In the genomic region with DNA sequence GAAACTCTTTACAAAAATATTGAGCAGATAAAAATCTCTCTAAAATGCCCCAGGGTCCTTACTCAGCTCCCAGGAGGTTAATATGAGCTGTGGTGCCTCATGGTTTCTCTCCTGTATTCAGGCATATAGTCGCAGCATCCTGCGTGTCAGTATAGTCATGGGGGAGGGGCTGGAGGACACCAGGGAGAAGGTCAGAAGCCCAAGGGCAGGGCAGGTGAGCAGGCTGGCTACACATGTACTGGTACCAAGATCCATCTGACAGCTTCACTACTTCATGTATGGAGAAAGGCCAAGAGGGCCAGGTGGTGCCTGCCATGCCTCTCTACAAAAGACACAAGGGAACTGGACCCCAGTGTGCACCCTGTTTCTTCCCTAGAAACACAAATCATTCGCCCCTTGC, we compare ENCODE assay signal across 21 mouse cellular contexts.
A peak's percentile ranks its signal among the peaks of the same experiment; 100 is the strongest.
DNase-seq lines count a peak whose midpoint lies in the region; ATAC-seq lines count a peak whose summit lies in the region.
"Had no signal": no experiment of that assay in that cellular context is flagged by ENCODE, and none has a peak within 500 bp of the region (broad histone marks: within the 10 kb centered on the region; RNA-seq: fewer than 3 reads in every experiment).

No protein-coding gene starts in this region.

- H3K4me3 ChIP-seq in forebrain, embryonic 14.5 days (ENCODE audit: low read depth, low read length): no peak overlapping the region
- H3K4me3 ChIP-seq in forebrain, embryonic 13.5 days: no peak overlapping the region
- H3K4me3 ChIP-seq in heart, embryonic 10.5 days: no peak overlapping the region
- peak overlapping the region; percentile 60 for H3K4me3 ChIP-seq in megakaryocyte, embryonic 14.5 days (replicated peaks)
- H3K4me3 ChIP-seq: embryonic facial prominence, embryonic 13.5 days; embryonic facial prominence, embryonic 15.5 days; erythroblast, embryonic 14.5 days; forebrain, embryonic 10.5 days had no signal

- H3K4me1 ChIP-seq in forebrain, embryonic 14.5 days (ENCODE audit: control insufficient read depth, insufficient read depth, low read length): no peaks in the 10 kb centered on the region
- peaks cover 5% of the 10 kb centered on the region; the same call in 1 of the 2 replicates for H3K4me1 ChIP-seq in forebrain, embryonic 13.5 days
- H3K4me1 ChIP-seq in heart, embryonic 10.5 days: no peaks in the 10 kb centered on the region
- H3K4me1 ChIP-seq in megakaryocyte, embryonic 14.5 days: no peaks in the 10 kb centered on the region
- H3K4me1 ChIP-seq: embryonic facial prominence, embryonic 13.5 days; embryonic facial prominence, embryonic 15.5 days had no signal

- 0 out of 2 replicates have a peak overlapping the region, but pooled peaks have one; percentile 9 for H3K27ac ChIP-seq in forebrain, embryonic 14.5 days (ENCODE audit: low read depth, low read length)
- H3K27ac ChIP-seq in forebrain, embryonic 13.5 days: no peak overlapping the region
- H3K27ac ChIP-seq in heart, embryonic 10.5 days: no peak overlapping the region
- H3K27ac ChIP-seq: embryonic facial prominence, embryonic 13.5 days; embryonic facial prominence, embryonic 15.5 days; forebrain, embryonic 10.5 days had no signal

- WGBS in forebrain, embryonic 14.5 days: 70% methylated on average over 3 of the region's 3 CpGs
- 70% methylated on average over 3 of the region's 3 CpGs for WGBS in forebrain, embryonic 13.5 days
- 74% methylated on average over 3 of the region's 3 CpGs for WGBS in heart, embryonic 10.5 days

- ATAC-seq in forebrain, embryonic 14.5 days: no peak
- no peak for ATAC-seq in forebrain, embryonic 13.5 days
- ATAC-seq in megakaryocyte, adult 5-6 weeks (ENCODE audit: poor library complexity, severe bottlenecking): no peak
- ATAC-seq: forebrain, embryonic 16.5 days had no signal

- H3K36me3 ChIP-seq in forebrain, embryonic 14.5 days (ENCODE audit: control insufficient read depth, insufficient read depth, low read length): no peaks in the 10 kb centered on the region
- H3K36me3 ChIP-seq in forebrain, embryonic 13.5 days (ENCODE audit: poor library complexity, severe bottlenecking): no peaks in the 10 kb centered on the region
- H3K36me3 ChIP-seq in heart, embryonic 10.5 days: no peaks in the 10 kb centered on the region
- H3K36me3 ChIP-seq in megakaryocyte, embryonic 14.5 days (replicated peaks; ENCODE audit: low read length): no peaks in the 10 kb centered on the region
- H3K36me3 ChIP-seq: embryonic facial prominence, embryonic 13.5 days; embryonic facial prominence, embryonic 15.5 days; forebrain, embryonic 10.5 days had no signal

- no peak overlapping the region for H3K4me2 ChIP-seq in forebrain, embryonic 14.5 days (ENCODE audit: low read length)
- H3K4me2 ChIP-seq in forebrain, embryonic 13.5 days: no peak overlapping the region
- H3K4me2 ChIP-seq: embryonic facial prominence, embryonic 13.5 days; embryonic facial prominence, embryonic 15.5 days had no signal

- intact Hi-C loops in heart, postnatal 36 days (cut with DNase I): no loop called here

- H3K27me3 ChIP-seq in forebrain, embryonic 14.5 days (replicated peaks; ENCODE audit: control insufficient read depth, insufficient read depth, low read length): no peaks in the 10 kb centered on the region
- no peaks in the 10 kb centered on the region for H3K27me3 ChIP-seq in forebrain, embryonic 13.5 days
- H3K27me3 ChIP-seq in heart, embryonic 10.5 days (ENCODE audit: insufficient read depth, poor library complexity, severe bottlenecking): peaks cover 4% of the 10 kb centered on the region; the same call in 1 of the 2 replicates
- no peaks in the 10 kb centered on the region for H3K27me3 ChIP-seq in megakaryocyte, embryonic 14.5 days (replicated peaks)
- H3K27me3 ChIP-seq: embryonic facial prominence, embryonic 13.5 days; embryonic facial prominence, embryonic 15.5 days had no signal

- DNase-seq in forebrain, embryonic 14.5 days (ENCODE audit: low spot score): no peak
- DNase-seq in heart, embryonic 10.5 days (ENCODE audit: low spot score): peak; percentile 63
- no peak for DNase-seq in heart, postnatal 36 days
- DNase-seq: adrenal gland, adult 2 months; adrenal gland, postnatal 10 days; adrenal gland, postnatal 25 days; cerebellum, adult 11 months; cerebellum, adult 18-20 months; cerebellum, adult 8-10 months; cerebellum, adult 9-11 months; cerebellum, postnatal 14 days; cerebellum, postnatal 36 days; embryo, embryonic 11 days had no signal

- H3K9me3 ChIP-seq in forebrain, embryonic 14.5 days (replicated peaks; ENCODE audit: control insufficient read depth, low read length): no peaks in the 10 kb centered on the region
- no peaks in the 10 kb centered on the region for H3K9me3 ChIP-seq in forebrain, embryonic 13.5 days (replicated peaks)
- no peaks in the 10 kb centered on the region for H3K9me3 ChIP-seq in heart, embryonic 10.5 days
- H3K9me3 ChIP-seq in megakaryocyte, embryonic 14.5 days: peaks cover 55% of the 10 kb centered on the region
- H3K9me3 ChIP-seq: embryonic facial prominence, embryonic 13.5 days; embryonic facial prominence, embryonic 15.5 days; forebrain, embryonic 10.5 days had no signal

- H3K9ac ChIP-seq in forebrain, embryonic 14.5 days (ENCODE audit: low read length): no peak overlapping the region
- H3K9ac ChIP-seq in forebrain, embryonic 13.5 days: no peak overlapping the region
- H3K9ac ChIP-seq: embryonic facial prominence, embryonic 13.5 days; embryonic facial prominence, embryonic 15.5 days had no signal
